Mouse (Mus musculus) CD4-positive, CD25-positive, alpha-beta regulatory T cell, adult 2 months (primary cell): ENCODE results near the gene Lifr.

Source experiments
- DNase-seq: peaks from one replicate; pipeline ENCODE4 v3.0.0-alpha.2; 2012; ENCODE audit warnings: low read depth, low spot score

The Lifr gene

DNA sequence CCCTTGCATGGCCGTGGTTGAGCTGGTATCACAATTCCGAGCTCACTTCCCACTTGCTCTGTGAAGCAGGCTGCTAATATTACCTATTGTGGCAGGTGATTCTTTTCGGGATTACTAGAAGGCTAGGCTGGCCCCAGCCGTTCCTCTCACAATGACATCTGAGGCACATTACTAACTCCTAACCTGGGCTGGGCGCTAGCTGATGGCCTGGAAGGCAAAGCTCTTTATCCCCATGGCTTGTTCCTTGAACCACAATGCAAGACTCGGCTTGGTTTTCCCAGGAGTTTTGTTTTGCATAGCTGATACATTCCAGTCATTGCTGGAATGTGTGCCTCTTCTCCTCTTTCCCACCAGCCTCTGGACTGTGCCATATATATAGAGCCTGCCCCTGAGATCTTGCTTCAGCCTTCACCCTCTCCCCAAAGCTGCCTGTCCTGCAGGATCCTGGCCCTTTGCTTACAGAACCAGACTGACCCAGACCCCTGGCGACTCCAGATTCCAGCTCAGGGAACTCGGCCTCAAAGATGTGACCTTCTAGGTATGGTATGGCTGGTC is at the start of gene Lifr:
Gene Lifr (plus strand): TSS at position 404 of the 555 bp plus-strand sequence.
- no peak for DNase-seq

DNA sequence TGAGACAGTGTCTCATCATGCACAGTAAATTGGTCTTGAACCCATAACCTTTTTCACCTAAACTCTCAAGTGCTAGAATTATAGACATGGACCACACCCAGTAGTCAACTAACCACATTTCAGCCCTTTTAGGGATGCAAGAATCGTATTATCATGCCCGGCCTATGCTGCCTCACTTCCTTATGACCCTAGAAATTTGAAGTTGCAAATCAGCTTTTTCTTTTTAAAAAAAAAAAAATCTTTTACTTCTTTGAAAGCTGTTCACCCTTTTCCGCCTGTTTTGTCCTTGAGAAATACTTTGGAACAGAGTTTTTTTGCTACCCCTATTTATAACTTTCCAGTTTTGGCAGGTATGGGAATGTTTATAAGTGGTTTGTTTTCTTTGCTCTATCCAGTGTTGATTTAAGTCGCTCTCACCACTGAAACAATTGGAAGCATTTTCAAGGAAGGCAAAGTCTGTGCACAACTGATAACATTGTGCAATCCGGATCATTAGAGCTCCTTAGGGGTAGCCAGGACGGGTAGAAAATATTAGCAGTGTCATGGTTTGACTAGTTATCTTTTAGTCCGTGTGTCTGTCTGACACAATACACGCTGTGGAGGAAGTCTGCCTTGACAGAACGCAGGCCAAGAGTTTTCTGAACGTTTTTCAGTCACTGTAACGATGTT is 46.2 kb upstream of the Lifr start:
- no peak for DNase-seq

DNA sequence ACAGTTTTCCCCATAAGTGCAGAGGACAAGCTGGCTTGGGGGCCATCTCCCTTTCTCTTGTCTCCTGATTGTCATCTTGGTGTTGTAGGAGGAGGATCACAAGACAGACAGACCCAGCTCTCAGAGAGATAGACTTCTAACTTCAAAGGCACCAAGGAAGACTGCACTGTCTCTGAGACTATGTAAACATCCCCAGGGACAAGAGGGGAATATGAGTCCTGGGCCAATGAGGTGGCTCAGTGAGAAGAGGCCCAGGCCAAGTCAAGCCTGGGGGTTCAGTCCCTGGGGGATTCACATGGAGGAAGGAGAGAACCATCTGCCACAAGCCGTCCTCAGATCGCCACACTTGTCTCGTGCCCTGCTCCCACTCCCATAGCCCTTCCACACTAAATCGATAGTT is 45.4 kb upstream of the Lifr start:
- no peak for DNase-seq

DNA sequence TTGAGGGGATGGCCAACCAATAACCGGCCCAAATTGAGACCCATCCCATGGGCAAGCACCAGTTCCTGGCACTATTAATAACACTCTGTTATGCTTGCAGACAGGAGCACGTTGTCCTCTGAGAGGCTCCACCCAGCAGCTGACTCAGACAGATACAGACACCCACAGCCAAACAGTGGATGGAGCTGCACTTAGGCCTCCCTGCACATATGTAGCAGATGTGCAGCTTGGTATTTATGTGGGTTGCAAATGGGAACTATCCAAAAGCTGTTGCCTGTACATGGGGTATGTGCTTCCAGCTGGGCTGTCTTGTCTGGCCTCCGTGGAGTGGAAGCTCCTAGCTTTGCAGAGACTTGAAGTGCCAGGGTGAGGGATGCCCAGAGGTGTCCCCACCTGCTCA is 42.5 kb upstream of the Lifr start:
- no peak for DNase-seq

DNA sequence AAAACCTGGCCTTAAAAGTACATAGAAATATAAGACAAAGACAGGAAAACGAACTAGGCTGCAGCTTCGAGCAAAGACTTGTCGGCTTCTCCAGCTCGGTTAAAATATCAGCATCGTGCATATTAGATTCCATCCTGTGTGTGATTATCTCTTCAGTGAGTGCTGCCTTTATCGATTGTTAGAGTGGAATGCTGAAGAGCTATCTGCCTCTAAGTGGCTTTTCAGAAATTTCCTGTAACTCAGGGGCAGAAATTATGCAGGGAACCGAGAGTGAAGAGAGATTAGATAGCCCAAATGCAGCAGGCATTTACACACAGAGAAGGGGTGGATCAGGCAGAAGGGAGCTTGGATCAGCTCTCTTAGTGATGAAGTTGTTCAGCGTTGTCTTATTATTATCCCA is 41.5 kb upstream of the Lifr start:
- no peak for DNase-seq

DNA sequence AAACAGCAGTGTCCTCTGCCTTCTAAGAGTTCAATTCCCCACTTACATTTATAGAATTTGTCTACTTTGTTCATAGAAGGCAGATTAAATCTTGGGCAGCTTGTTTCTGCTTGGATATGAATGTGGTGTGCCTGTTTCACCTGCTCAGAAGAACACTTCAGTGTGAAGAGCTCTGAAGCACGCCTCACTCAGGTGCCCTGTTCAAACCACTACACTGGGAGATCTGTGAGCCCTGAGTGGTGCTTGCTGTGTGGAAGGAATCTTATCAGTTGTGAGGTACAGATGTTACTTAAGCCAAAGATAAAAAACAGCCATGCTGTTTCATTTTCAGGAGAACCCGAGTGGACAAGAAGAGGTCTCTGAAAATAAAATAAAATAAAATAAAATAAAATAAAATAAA is 38.7 kb upstream of the Lifr start:
- DNase-seq, result no peak

DNA sequence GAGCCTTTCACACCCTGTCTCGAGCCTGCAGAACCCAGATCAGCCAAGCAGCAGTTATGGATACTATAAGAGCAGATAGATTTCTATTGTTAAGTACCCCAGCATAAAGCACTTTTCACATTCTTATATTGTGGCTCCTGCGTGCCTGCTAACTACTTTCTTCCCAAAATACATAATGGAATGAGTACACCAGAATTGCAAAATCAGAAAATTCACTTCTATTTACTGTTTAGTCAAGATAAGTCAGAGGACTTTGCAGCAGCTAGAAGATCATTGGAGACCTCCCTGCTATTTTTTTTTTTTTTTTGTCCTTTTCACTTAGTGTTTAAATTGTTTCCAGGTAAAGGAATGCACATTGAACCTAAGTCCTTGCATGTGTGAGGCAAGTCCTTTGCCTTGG is 38.3 kb upstream of the Lifr start:
- no peak for DNase-seq

DNA sequence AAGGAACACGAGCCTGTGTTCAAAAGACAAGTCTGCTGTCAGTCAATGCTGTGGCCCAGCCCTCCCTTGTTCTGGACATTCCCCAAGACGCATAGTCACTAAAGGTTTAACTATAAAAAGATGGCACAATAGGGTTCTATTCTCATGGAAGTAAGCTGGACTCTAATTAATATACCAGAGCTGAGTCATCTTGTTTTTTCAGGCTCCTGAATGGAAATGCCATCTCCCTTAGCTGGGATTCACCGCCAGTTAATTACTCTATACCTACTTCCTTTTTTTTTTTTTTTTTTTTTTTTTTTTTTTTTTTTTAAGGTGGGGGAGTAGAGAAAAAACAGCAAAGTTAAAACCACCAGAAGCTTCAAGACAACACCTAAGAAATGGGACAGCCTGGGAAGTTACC is 33.6 kb upstream of the Lifr start:
- no peak for DNase-seq

DNA sequence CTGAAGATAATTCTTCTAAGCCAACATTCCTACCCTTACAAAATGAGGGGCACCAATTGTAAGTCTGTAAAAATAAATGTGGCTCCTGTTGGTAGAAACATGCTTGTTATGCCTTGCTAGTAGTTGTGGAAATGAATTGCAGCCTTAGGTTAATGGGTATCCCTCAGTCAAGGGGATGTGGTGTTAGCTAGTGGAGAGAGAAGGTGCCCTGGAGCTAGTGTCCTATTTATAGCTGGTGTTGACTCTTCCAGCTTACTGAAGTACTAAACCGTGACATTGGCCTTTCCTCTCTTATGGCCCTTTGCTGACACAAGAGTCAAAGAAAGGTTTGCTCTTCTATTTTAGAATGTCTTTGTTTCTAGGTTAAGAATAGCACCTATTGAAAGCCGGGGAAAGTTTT is 29.9 kb upstream of the Lifr start:
- no peak for DNase-seq

DNA sequence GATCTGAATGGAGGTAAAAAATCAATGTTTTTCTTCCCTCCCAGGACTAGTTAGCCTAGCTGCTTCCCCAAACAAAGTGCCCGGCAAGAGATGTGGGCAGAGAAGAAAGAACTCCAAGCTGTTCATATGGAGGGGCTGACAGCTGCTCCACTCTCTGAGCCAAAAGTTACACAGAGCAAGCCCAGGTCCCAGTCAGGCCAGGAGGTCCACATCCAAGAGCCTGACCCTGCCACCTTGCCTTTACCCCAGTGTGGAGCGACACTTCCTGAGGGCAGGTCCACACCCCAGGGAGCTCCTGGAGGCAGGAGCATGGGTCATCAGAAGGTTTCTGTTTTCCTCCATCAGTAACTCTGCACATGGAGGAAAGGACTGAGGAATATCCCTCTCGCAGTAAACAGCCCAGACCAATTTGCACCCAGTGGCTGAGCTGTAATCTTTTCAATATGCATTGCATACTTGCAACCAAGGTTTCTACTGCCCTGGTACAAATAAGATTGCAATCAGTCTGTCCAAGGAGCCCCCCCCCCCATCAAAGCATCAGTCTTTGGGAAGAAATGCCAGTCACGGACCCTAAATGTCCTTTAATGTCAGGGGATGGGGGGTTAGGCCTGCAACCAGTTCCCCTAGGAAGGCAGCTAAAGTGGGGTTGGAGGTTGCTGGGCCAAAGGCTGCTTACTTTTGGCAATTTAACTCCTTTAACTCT is 28.3 kb upstream of the Lifr start:
- DNase-seq, result no peak

DNA sequence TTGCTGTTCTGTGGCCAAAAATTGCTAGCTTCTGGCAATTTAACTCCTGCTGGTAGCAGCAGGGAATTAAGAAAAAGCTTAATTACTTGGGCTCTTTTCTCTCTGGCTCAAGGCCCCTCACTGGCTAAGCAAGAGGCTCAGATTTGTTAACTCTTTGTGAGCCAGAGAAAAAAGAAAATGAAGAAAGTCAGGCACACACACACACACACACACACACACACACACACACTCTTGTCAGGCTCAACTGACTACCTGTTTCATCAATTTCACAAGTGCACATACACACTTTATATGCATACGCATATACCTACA is 27.8 kb upstream of the Lifr start:
- no peak for DNase-seq

DNA sequence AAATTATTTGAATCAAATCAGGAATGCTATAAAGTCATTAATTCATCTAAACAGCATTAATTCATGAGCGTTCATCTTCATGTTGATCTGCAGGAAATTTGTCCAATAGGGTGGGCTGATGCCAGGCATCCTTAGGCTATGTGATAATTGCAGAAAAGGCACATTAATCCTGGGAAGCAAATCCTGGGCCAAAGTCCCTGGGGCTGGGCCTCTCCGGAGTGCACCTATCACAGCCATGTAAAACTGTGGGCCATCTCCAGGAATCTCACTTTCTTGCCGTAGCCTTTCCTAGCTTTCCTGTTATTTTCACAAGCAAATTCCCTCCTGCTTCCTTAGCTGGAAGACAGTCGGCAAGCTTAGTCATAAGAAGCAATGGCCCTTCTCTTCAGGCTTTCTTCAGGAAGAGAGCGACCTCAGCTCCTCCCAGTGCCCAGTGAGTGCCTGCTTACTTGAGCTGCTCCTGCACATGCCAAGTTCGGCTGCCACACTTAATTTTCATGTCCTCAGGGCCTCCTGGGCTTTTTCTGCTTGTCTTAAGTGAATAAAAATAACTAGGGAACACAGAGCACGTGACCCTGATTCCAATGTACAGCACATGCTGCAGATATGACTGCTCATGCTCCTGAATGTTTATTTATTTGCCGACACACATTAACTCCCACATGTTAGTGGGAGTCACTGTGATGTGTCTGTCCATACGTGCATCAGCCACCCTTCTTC is 26.7 kb upstream of the Lifr start:
- DNase-seq, result no peak

DNA sequence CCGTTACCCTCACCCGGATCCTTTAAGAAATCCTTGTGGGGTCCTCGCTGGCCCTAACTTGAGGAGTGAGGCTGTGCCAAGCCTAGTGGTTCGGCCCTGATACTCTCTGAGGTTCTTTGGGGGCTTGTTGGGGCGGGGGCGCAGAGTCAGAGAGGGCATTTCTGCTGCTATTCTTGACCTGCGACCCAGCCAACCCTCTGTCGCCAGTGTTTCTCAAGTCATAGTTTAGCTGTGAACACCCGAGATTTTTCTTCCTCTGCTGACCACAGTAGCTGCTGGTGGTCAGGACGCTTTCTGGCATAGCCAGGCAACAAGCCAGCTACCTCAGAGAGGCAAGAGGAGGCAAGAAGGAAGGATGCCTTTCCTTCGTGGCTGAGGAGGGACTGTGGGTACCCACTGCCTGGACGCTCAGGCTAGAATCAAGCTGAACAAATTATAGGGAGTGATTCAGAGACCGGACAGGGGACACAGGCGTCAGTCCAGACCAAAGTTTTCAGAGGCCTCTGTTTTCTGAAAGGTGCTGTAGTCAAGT is 25.4 kb upstream of the Lifr start:
- DNase-seq, result no peak

DNA sequence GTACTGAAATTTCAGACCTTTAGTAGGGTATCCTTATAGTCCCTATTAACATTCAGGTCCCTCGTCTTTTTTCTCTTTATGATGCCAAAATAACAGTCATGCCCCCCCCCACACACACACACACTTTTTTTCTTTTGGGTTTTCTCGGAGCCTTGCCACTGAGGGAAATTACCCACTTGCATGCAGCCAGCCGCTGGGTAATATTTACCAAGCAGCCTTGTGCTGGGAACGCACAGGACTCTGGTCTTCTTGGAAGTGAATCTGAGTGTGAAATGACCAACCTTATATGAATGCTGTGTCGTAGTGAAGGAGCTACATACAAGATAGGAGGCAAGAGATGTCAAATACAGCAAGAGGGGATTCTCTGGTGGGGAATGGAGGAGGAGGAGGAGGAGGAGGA is 24.8 kb upstream of the Lifr start:
- no peak for DNase-seq

DNA sequence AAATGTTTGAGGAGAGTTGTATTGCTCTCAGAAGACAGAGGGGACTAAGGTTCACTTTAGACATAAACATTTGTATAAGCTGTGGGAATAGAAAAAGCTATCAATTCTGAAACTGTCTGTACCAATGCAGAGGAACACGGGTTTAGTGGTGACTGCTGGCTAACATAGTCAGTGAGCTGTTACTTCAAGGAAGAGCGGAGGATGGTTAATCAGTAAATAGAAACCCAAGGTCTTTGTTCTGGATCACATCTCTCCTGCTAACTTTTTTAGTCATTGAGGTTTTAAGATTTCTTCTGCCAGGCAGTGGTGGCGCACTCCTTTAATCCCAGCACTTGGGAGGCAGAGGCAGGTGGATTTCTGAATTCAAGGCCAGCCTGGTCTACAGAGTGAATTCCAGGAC is 23.7 kb upstream of the Lifr start:
- no peak for DNase-seq

DNA sequence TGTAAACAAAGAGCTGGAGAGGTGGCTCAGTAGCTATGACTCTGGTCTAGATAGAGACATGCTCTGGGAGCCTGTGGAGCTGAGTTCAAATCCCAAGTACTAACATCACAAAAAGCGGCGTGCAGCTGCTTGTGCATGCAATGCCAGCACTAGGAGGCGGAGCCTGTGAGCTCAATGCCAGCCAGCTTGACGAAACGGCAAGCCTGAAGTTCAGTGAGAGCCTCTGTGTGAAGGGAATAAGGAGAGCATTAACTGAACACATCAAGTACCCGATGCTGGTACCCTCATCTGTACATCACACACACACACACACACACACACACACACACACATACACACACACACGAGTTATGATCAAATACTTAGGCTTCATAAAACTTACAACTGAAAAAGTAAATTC is 21.0 kb upstream of the Lifr start:
- DNase-seq, result no peak

DNA sequence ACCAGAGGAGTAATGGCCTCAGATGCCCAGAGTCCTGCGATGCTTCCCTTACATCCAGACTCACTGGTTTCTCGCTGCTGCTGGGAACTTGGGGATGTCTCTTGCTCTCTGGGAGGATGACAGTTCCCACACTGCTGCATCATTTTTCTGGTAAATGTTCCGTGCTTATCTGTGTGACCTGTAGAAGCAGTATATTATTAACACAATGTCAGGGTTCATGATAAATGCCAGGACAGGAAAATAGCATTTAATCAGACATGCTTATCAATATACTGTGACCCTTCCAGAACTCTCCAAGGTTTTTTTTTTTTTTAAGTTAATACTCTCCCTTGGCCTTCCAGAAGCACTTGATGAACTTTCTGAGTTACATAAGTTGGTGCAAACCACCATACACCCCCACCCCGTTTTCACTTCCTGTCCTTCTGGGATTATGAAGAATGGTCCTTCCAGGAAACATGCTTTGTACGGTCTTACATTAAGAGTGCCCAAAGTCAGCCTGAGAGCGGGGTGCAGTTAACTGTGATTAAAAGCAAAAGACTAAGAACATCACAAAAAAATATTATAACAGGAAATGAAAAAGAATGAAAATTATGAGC is 20.1 kb upstream of the Lifr start:
- DNase-seq, result no peak

DNA sequence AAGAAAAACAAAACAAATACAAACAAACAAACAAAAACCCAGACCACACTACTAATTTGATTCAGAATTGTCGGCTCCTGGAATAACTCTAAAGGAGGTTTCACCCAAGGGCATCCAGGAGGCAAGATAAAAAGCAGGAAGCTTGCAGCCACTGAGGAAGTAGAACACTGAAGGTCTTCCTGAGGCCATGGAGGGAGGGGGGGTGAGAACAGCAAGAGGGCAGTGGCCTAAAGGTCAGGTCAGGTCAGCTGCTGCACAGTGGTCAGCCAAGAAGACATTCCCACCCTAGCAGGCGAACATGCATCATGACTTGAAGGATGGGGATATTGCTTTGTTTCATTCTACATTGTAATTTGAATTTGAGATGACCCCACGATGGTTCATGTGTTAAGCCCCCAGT is 17.1 kb upstream of the Lifr start:
- DNase-seq, result no peak

DNA sequence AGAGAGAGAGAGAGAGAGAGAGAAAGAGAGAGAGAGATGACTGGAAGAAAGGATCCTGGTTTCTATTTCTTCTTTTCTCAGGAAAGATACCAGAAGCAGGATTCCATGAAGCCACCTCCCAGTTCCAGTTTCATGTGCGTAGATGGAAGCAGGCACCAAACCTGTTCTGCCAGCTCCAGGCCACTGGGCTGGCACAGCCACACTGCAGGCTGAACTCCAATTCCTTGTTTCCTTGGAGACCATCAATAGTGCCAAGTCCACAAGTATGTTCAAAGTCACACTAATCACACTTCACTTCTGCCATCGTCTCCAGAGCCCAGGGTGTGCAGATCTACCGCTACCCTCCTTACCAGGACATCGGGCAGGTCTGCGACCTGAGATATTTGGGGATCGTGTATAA is 15.2 kb upstream of the Lifr start:
- no peak for DNase-seq

DNA sequence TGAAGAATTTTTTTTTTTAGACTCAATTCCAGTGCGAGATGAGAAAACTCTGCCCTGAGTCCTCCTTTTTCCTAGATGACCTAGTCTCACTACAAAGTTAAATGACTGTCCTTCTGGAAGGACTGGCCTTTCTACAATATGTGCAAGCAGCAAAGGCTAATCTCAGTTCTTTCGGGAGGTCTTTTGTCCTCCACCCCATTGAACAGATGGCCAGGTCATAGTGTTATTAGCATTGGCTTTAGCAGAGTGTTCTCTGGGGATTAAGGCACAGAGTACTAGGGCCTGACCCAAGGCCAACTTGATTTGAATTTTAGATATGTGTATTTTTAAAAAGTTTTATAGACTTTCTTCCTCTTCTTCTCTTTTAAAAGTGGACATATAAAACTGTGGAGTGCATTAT is 12.1 kb upstream of the Lifr start:
- no peak for DNase-seq

DNA sequence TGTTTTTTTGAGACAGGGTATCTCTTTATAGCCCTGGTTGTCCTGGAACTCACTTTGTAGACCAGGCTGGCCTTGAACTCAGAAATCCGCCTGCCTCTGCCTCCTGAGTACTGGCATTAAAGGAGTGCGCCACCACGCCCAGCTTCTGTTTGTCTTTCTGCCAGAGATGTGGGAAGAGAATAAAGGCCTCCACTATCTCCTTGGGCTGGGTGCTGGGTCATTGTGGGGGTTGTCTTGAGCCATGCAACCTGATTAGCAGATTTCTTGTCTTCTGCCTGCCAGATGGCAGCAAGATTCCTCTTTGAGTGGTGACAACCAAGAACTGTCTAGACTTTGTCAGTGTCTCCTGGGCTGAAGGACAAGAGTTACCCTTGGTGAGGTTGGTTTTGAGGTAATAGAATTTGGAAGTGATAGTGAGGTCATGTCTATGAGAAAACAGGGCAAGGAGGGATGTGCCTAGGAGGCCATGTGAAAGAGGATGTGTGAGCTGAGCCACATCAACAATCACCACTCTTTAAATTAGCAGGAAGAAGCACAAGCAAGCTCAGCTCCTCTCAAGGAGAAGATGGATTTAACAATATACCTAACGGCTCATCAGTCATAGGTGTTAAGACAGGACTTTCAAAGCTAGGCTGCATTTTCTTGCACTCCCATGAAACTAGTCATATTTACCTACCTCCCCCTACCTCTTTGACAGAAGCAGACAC is 10.6 kb upstream of the Lifr start:
- DNase-seq, result no peak
